Mouse (Mus musculus) embryonic facial prominence, embryonic 13.5 days (tissue): ENCODE results near the gene Xpo4. TPM values are rescaled to one million over a fixed set of nuclear protein-coding genes. Genes with fewer than 3 reads are reported as not detected.

Source experiments
- ATAC-seq: fragments of 200-750 bp; cut with Nextera tagmentation; 2 replicates; pipeline ENCODE4 v1.8.0; 2017; ENCODE audit warnings: low read depth; ENCODE audit not compliant: insufficient number of reproducible peaks, insufficient read depth, low FRiP score, low TSS enrichment
- H3K27ac ChIP-seq: fragments of 300-500 bp; sonication (generic); 2 replicates; pipeline ENCODE4 v1.5.1; 2015; ENCODE audit warnings: moderate library complexity, mild to moderate bottlenecking, inconsistent platforms
- H3K27me3 ChIP-seq: fragments of 300-500 bp; sonication (generic); 2 replicates; pipeline ENCODE4 v1.6.1; 2015; ENCODE audit warnings: mild to moderate bottlenecking, inconsistent platforms
- H3K36me3 ChIP-seq: fragments of 300-500 bp; sonication (generic); 2 replicates; pipeline ENCODE4 v1.6.1; 2015; ENCODE audit warnings: mild to moderate bottlenecking, inconsistent platforms
- H3K4me1 ChIP-seq: fragments of 300-500 bp; sonication (generic); 2 replicates; pipeline ENCODE4 v1.6.1; 2015; ENCODE audit warnings: inconsistent platforms
- H3K4me2 ChIP-seq: fragments of 300-500 bp; sonication (generic); 2 replicates; pipeline ENCODE4 v1.6.1; 2015; ENCODE audit warnings: moderate library complexity, mild to moderate bottlenecking, inconsistent platforms
- H3K4me3 ChIP-seq: fragments of 300-500 bp; sonication (generic); 2 replicates; pipeline ENCODE4 v1.5.1; 2015; ENCODE audit warnings: mild to moderate bottlenecking, inconsistent platforms
- H3K9ac ChIP-seq: fragments of 300-500 bp; sonication (generic); 2 replicates; pipeline ENCODE4 v1.6.1; 2015; ENCODE audit warnings: mild to moderate bottlenecking, inconsistent platforms
- H3K9me3 ChIP-seq: fragments of 300-500 bp; sonication (generic); 2 replicates; pipeline ENCODE4 v1.6.1; 2016; ENCODE audit warnings: inconsistent platforms
- WGBS: fragments of 180-500 bp; shearing (Covaris S2); methylation state at CpG from one replicate; pipeline ENCODE4 v1.1.7; 2015; ENCODE audit warnings: mixed read lengths; 5-methylcytosine and 5-hydroxymethylcytosine counted together
- polyA plus RNA-seq: library from polyadenylated mRNA; unstranded; fragments of >200 nt; fragmentation: Nextera tagmentation; extraction: Ambion mirVana; gene quantifications from 2 replicates; pipeline ENCODE4 v1.2.1, GENCODE M21; 2015

The Xpo4 gene
- polyA plus RNA-seq, 1 experiment from 2014 or later, result 26.0 TPM

DNA sequence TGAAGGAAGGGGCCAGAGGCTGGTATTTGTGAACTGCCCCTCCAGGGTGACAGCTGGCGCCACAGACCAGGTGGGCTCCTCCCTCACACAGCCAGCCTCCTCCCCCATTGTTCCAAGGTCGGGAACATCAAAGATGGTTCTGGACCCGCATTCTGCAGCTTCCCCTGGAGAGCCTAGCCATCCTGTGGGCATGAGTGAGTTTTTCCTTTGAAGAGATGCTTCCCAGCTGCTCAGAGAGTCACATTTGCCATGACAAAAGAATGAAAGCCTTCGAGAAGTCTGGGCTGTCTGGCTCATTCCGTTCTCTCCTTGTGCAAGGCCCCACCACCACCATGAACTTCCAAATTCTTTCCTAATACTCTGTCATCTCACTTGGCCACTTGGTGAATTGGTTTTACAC lies 130.9 kb downstream of the Xpo4 start:
- peaks cover 46% of the 10 kb centered on the region for H3K27me3 ChIP-seq
- no peak overlapping the region for H3K4me2 ChIP-seq
- no peak for ATAC-seq
- 9% methylated on average over 5 of the region's 5 CpGs for whole genome bisulfite sequencing
- no peak overlapping the region for H3K4me3 ChIP-seq
- no peaks in the 10 kb centered on the region for H3K36me3 ChIP-seq
- no peaks in the 10 kb centered on the region for H3K9me3 ChIP-seq
- H3K27ac ChIP-seq, result no peak overlapping the region
- no peak overlapping the region for H3K9ac ChIP-seq
- peaks cover 29% of the 10 kb centered on the region for H3K4me1 ChIP-seq

DNA sequence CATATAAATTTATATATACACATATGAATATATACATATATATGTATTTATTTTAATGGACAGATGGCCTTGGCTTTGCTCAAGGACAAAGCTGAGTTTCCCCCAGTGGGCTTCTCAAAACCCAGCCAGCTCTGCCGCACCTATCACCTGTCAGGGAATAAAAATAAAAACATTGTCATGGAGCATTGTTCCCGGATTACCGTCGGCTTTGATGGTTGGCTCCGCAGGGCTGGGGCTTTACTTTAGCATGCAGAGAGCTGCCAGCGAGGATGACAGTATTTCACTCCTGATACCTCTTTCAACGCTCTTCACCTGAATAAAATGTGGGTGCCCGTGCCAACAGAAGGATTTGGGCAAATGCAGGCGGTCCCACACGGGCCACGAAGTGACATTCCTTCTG lies 131.4 kb downstream of the Xpo4 start:
- ATAC-seq, result no peak
- Histone ChIP-seq H3K27me3 (peaks cover 45% of the 10 kb centered on the region), H3K9me3 (no peaks in the 10 kb centered on the region)

DNA sequence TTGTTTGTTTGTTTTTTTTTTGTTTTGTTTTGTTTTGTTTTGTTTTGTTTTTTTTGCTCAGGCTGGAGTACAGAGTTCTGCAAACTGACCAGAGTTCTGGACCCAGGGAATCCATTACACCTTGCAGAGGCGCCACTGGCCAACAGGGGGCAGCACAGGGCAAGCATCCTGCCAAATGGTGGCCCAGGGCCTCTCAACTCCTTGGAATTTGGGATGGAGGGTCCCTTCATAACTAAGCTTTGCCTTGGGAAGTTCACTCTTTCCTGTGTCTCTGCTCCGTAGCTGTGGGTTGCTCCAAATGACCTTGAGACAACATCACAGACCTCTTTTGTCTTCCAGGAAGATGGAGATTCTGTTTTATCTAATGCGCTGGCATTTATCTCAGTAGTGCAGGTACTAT lies 132.0 kb downstream of the Xpo4 start:
- no peak for ATAC-seq
- WGBS, result 29% methylated on average over 3 of the region's 3 CpGs
- H3K4me3 ChIP-seq, result no peak overlapping the region
- H3K4me1 ChIP-seq, result peaks cover 29% of the 10 kb centered on the region
- no peak overlapping the region for H3K4me2 ChIP-seq
- no peaks in the 10 kb centered on the region for H3K9me3 ChIP-seq
- no peaks in the 10 kb centered on the region for H3K36me3 ChIP-seq
- H3K9ac ChIP-seq, result no peak overlapping the region
- H3K27me3 ChIP-seq, result peaks cover 39% of the 10 kb centered on the region
- no peak overlapping the region for H3K27ac ChIP-seq

More for the DNA sequence above, 131.4 kb downstream of the Xpo4 start:
- H3K4me3 ChIP-seq, result no peak overlapping the region
- WGBS, result 13% methylated on average over 11 of the region's 11 CpGs
- no peak overlapping the region for H3K9ac ChIP-seq
- no peak overlapping the region for H3K4me2 ChIP-seq
- no peaks in the 10 kb centered on the region for H3K36me3 ChIP-seq
- H3K4me1 ChIP-seq, result peaks cover 29% of the 10 kb centered on the region
- no peak overlapping the region for H3K27ac ChIP-seq

DNA sequence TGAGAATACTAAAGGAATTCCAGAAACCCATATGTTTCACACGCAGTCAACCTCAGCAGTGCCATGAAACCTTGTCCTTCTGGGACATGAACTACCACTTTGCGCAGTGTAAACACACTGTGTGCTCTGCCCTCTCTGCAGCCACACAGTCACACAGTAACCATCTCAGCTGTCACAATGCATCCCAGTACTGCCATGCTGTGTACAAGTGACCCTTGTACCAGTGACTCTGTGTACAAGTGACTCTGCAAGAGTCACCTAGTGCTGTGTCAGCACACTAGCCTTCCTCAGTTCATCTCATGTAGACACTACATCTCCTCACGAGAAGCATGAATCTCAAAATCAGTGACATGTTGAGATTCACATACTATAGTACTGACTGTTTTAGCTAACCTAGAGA lies 132.7 kb downstream of the Xpo4 start:
- Histone ChIP-seq H3K4me3 (no peak overlapping the region), H3K9me3 (no peaks in the 10 kb centered on the region), H3K27ac (no peak overlapping the region), H3K27me3 (peaks cover 32% of the 10 kb centered on the region), H3K4me1 (peaks cover 26% of the 10 kb centered on the region), H3K9ac (no peak overlapping the region), H3K36me3 (no peaks in the 10 kb centered on the region), H3K4me2 (no peak overlapping the region)
- ATAC-seq, result no peak
- 86% methylated on average over 3 of the region's 3 CpGs for WGBS

DNA sequence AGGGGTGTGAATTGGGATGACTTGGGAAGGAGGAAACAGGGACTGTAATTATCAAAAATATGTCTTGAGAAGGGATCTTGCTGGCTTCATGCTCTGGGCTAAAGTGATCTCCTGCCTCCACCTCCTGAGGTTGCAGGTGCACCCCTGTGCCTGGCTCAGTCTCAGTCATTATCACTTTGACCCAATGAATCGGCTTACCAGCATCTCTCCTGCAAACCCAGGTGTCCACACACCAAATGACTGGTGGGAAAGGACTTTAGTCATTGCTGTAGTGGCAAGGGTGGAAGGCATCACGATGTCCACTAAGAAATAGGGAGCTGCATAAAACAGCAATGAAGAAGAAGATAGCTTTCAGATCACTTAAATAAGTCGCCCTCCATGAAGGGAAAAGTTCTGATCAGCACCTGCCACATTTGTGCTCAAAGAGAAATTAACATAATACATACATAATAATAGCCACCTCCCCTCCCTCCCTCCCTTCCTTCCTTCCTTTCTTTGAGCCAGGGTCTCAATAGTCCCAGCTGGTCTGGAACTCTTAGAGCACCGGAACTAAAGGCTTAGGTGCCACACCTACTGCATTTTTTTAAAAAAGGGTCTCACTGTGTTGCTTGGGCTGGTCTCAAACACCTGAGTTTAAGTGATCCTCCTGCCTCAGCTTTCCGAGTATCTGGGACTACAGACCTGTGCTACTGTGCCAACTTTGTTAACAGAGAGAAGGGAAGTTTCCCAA lies 135.3 kb downstream of the Xpo4 start:
- Histone ChIP-seq H3K9ac (no peak overlapping the region), H3K4me1 (peaks cover 18% of the 10 kb centered on the region), H3K9me3 (no peaks in the 10 kb centered on the region), H3K36me3 (no peaks in the 10 kb centered on the region), H3K27ac (no peak overlapping the region), H3K27me3 (peaks cover 24% of the 10 kb centered on the region), H3K4me2 (no peak overlapping the region), H3K4me3 (no peak overlapping the region)
- WGBS, result 66% methylated on average over 5 of the region's 5 CpGs
- no peak for ATAC-seq

DNA sequence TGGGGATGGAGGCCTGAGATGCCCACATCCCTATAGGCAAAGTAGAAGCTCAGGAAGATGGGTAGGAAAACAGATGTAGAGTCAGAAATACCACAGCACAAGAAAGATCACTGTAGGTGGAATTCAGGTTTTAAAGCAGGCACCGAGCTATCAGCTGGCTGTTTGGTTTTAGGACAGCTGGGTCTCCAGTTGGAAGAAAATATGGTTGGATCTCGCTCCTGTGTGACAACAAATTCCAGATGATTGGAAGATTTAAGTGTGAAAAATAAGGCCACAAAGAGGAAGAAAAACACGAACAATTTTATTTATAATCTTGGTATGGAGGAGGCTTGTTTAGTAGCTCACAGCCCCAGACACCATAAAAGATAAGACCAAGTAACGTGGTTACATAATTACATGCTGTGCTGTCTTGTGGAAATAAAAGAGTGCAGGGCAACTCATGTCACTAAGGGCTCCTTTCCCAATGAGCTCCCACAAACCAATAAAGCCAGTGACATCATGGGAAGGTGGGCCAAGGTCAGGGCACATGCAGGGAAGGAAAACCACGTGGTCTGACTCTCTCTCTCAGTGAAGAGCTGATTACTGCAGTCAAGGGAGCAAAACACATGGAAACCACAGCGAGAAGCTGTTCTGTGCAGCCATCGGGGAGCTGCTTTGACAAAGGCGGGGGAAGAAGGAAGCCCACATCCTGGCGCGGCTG lies 136.0 kb downstream of the Xpo4 start:
- no peaks in the 10 kb centered on the region for H3K36me3 ChIP-seq
- peaks cover 17% of the 10 kb centered on the region for H3K27me3 ChIP-seq
- H3K9ac ChIP-seq, result no peak overlapping the region
- no peak overlapping the region for H3K27ac ChIP-seq
- 60% methylated on average over 10 of the region's 10 CpGs for WGBS
- H3K4me2 ChIP-seq, result no peak overlapping the region
- H3K4me3 ChIP-seq, result no peak overlapping the region
- H3K9me3 ChIP-seq, result no peaks in the 10 kb centered on the region
- peaks cover 10% of the 10 kb centered on the region for H3K4me1 ChIP-seq
- no peak for ATAC-seq

DNA sequence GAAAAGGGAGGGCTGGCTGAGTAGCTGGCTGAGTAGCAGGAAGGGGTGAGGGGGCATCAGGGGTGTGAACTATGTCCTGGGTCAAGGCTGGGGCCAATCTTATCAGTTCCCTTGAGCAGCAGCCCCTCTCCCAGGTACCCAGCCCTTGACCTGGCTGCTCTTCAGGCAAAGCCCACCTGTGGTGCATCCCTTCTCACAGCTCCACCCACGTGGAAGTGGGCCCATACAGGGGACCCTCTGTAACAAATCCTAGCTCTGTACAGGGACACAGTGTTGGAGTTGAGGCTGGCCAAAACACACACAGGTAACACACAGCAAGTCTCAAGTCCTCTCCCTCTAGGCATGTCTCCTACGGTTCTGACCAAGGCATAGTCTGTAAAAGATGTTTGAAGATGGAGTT lies 137.6 kb downstream of the Xpo4 start:
- H3K36me3 ChIP-seq, result no peaks in the 10 kb centered on the region
- no peak overlapping the region for H3K4me2 ChIP-seq
- H3K27ac ChIP-seq, result no peak overlapping the region
- WGBS, result 43% methylated on average over 2 of the region's 2 CpGs
- no peak overlapping the region for H3K4me3 ChIP-seq
- H3K9ac ChIP-seq, result no peak overlapping the region
- H3K4me1 ChIP-seq, result 0 out of 2 replicates have a peak, but pooled peaks cover 6% of the 10 kb centered on the region
- peaks cover 24% of the 10 kb centered on the region for H3K27me3 ChIP-seq
- no peak for ATAC-seq
- H3K9me3 ChIP-seq, result no peaks in the 10 kb centered on the region

Other genes starting within 250 kb of the Xpo4 start
- gene Ift88, start 241.4 kb downstream of the Xpo4 start, polyA plus RNA-seq, result 18.4 and 18.7 TPM in 2 replicates
- gene Il17d, start 140.7 kb downstream of the Xpo4 start, polyA plus RNA-seq, result 3.5 and 4.5 TPM in 2 replicates
- gene Eef1akmt1, start 93.8 kb downstream of the Xpo4 start, polyA plus RNA-seq, result 100 and 108 TPM in 2 replicates
- gene Gm49361, start 80.7 kb upstream of the Xpo4 start, polyA plus RNA-seq, result not detected in 2 replicates
- gene Lats2, start 93.0 kb upstream of the Xpo4 start, polyA plus RNA-seq, result 25.3 TPM in 2 replicates
- 27.4 and 35.4 TPM in 2 replicates for gene Sap18, start 132.8 kb upstream of the Xpo4 start, polyA plus RNA-seq
- 39.0 and 40.2 TPM in 2 replicates for gene Ska3, start 160.8 kb upstream of the Xpo4 start, polyA plus RNA-seq
- gene Mrpl57, start 160.8 kb upstream of the Xpo4 start, polyA plus RNA-seq, result 142 and 147 TPM in 2 replicates
- gene Zdhhc20, start 224.8 kb upstream of the Xpo4 start, polyA plus RNA-seq, result 83.3 and 85.5 TPM in 2 replicates